Mouse (Mus musculus) embryo, embryonic 11 days (tissue): ENCODE data around the gene Spcs2.
A peak's percentile ranks its signal among the peaks of the same experiment; 100 is the strongest.

Experiments
- DNase-seq: peaks from one replicate; pipeline ENCODE4 v3.0.0-alpha.2; 2015

Gene Spcs2

GRCm38 (mm10) chr7:99863362-99863761, at the start of gene Spcs2:
Gene Spcs2, minus strand, starts transcription at chr7:99863462.
- DNase-seq, result no peak

GRCm38 (mm10) chr7:99911038-99911437, 47.8 kb upstream of the Spcs2 start:
- no peak for DNase-seq

- DNase-seq, result no peak
Measured at GRCm38 (mm10) chr7:99907463-99907862, 44.2 kb upstream of the Spcs2 start.

- DNase-seq, result no peak
Measured at GRCm38 (mm10) chr7:99906346-99906745, 43.1 kb upstream of the Spcs2 start.

- DNase-seq, result no peak
Measured at GRCm38 (mm10) chr7:99904421-99905005, 41.3 kb upstream of the Spcs2 start.

GRCm38 (mm10) chr7:99902918-99903665, 39.8 kb upstream of the Spcs2 start:
- DNase-seq, result no peak

GRCm38 (mm10) chr7:99902208-99902607, 38.9 kb upstream of the Spcs2 start:
- no peak for DNase-seq

- no peak for DNase-seq
Measured at GRCm38 (mm10) chr7:99896905-99897304, 33.6 kb upstream of the Spcs2 start.

GRCm38 (mm10) chr7:99894478-99894877, 31.2 kb upstream of the Spcs2 start:
- no peak for DNase-seq

- DNase-seq, result no peak
Measured at GRCm38 (mm10) chr7:99893967-99894366, 30.7 kb upstream of the Spcs2 start.

GRCm38 (mm10) chr7:99892351-99892750, 29.1 kb upstream of the Spcs2 start:
- DNase-seq, result no peak

- no peak for DNase-seq
Measured at GRCm38 (mm10) chr7:99891471-99891870, 28.2 kb upstream of the Spcs2 start.

GRCm38 (mm10) chr7:99890168-99890755, 27.0 kb upstream of the Spcs2 start:
- no peak for DNase-seq

GRCm38 (mm10) chr7:99889175-99889880, 26.1 kb upstream of the Spcs2 start:
- DNase-seq, result peak; percentile 53

GRCm38 (mm10) chr7:99887743-99888142, 24.5 kb upstream of the Spcs2 start:
- no peak for DNase-seq

GRCm38 (mm10) chr7:99887230-99887735, 24.0 kb upstream of the Spcs2 start:
- no peak for DNase-seq

- no peak for DNase-seq
Measured at GRCm38 (mm10) chr7:99878254-99878653, 15.0 kb upstream of the Spcs2 start.

GRCm38 (mm10) chr7:99876345-99876744, 13.1 kb upstream of the Spcs2 start:
- peak; percentile 91 for DNase-seq

GRCm38 (mm10) chr7:99875891-99876290, 12.6 kb upstream of the Spcs2 start:
- no peak for DNase-seq

GRCm38 (mm10) chr7:99873965-99874364, 10.7 kb upstream of the Spcs2 start:
- DNase-seq, result no peak

- DNase-seq, result no peak
Measured at GRCm38 (mm10) chr7:99869296-99869695, 6.0 kb upstream of the Spcs2 start.

GRCm38 (mm10) chr7:99865219-99865618, 2.0 kb upstream of the Spcs2 start:
- DNase-seq, result no peak
